Mouse (Mus musculus) midbrain, embryonic 10.5 days (tissue): ENCODE results near the gene Eif3k. TPM values are rescaled to one million over a fixed set of nuclear protein-coding genes. Genes with fewer than 3 reads are reported as not detected.

Source experiments
- DNase-seq: peaks from one replicate; pipeline ENCODE4 v3.0.0-alpha.2; 2017; ENCODE audit warnings: low spot score
- H3K27ac ChIP-seq: fragments of 300-500 bp; sonication (generic); replicated peaks from 2 replicates; pipeline ENCODE4 v1.5.1; 2016; ENCODE audit warnings: mild to moderate bottlenecking
- H3K27me3 ChIP-seq: fragments of 300-500 bp; sonication (generic); 2 replicates; pipeline ENCODE4 v1.6.1; 2016; ENCODE audit warnings: low read depth, mild to moderate bottlenecking; ENCODE audit not compliant: poor library complexity, severe bottlenecking
- H3K36me3 ChIP-seq: fragments of 300-500 bp; sonication (generic); 2 replicates; pipeline ENCODE4 v1.6.1; 2016; ENCODE audit warnings: mild to moderate bottlenecking, moderate library complexity
- H3K4me1 ChIP-seq: fragments of 300-500 bp; sonication (generic); 2 replicates; pipeline ENCODE4 v1.6.1; 2016
- H3K4me3 ChIP-seq: fragments of 300-500 bp; sonication (generic); 2 replicates; pipeline ENCODE4 v1.5.1; 2016; ENCODE audit warnings: mild to moderate bottlenecking, moderate library complexity
- H3K9me3 ChIP-seq: fragments of 300-500 bp; sonication (generic); replicated peaks from 2 replicates; pipeline ENCODE4 v1.6.1; 2016; ENCODE audit warnings: mild to moderate bottlenecking
- WGBS: fragments of 180-500 bp; shearing (Covaris S2); methylation state at CpG from one replicate; pipeline ENCODE4 v1.1.7; 2016; 5-methylcytosine and 5-hydroxymethylcytosine counted together
- polyA plus RNA-seq: library from polyadenylated mRNA; unstranded; fragments of >200 nt; fragmentation: Nextera tagmentation; extraction: Ambion mirVana; gene quantifications from 2 replicates; pipeline ENCODE4 v1.2.1, GENCODE M21; 2016

The Eif3k gene
- polyA plus RNA-seq, 1 experiment from 2014 or later, result 429 TPM

- 83% methylated on average over 3 of the region's 3 CpGs for WGBS
- no peaks in the 10 kb centered on the region for H3K9me3 ChIP-seq
- peaks cover 48% of the 10 kb centered on the region for H3K4me1 ChIP-seq
- H3K27me3 ChIP-seq, result no peaks in the 10 kb centered on the region
- 0 out of 2 replicates have a peak, but pooled peaks cover under 1% of the 10 kb centered on the region for H3K36me3 ChIP-seq
- no peak overlapping the region for H3K4me3 ChIP-seq
- H3K27ac ChIP-seq, result peak overlapping the region; percentile 95
- DNase-seq, result no peak
Observed at GRCm38 (mm10) chr7:28963399-28963923, 18.2 kb downstream of the Eif3k start.

GRCm38 (mm10) chr7:28961927-28962670 is 19.6 kb downstream of the Eif3k start, which contains the start of gene Actn4:
Actn4 (minus strand) TSS chr7:28962340.
- Histone ChIP-seq H3K27ac (peak within 1 kb of the TSS; percentile 95), H3K36me3 (peaks cover 3% of the 10 kb centered on the region; the same call in 1 of the 2 replicates), H3K4me3 (peak within 1 kb of the TSS; percentile 100), H3K9me3 (no peaks in the 10 kb centered on the region), H3K27me3 (no peaks in the 10 kb centered on the region), H3K4me1 (peaks cover 61% of the 10 kb centered on the region)
- peak; percentile 98 for DNase-seq
- WGBS, result under 1% methylated on average over 76 of the region's 76 CpGs

GRCm38 (mm10) chr7:28961584-28961926 is 20.1 kb downstream of the Eif3k start:
- under 1% methylated on average over 7 of the region's 7 CpGs for whole genome bisulfite sequencing
- peaks cover 64% of the 10 kb centered on the region for H3K4me1 ChIP-seq
- H3K36me3 ChIP-seq, result peaks cover 3% of the 10 kb centered on the region; the same call in 1 of the 2 replicates
- DNase-seq, result no peak
- no peaks in the 10 kb centered on the region for H3K27me3 ChIP-seq
- H3K4me3 ChIP-seq, result peak overlapping the region; percentile 100
- H3K27ac ChIP-seq, result peak overlapping the region; percentile 95
- no peaks in the 10 kb centered on the region for H3K9me3 ChIP-seq

- WGBS, result 40% methylated on average over 9 of the region's 9 CpGs
- Histone ChIP-seq H3K4me1 (peaks cover 68% of the 10 kb centered on the region), H3K27ac (peak overlapping the region; percentile 95), H3K4me3 (peak overlapping the region; percentile 100), H3K27me3 (no peaks in the 10 kb centered on the region), H3K36me3 (peaks cover 14% of the 10 kb centered on the region), H3K9me3 (no peaks in the 10 kb centered on the region)
- no peak for DNase-seq
Observed at GRCm38 (mm10) chr7:28960354-28961046, 21.2 kb downstream of the Eif3k start.

- Histone ChIP-seq H3K4me3 (peak overlapping the region; percentile 100), H3K4me1 (peaks cover 75% of the 10 kb centered on the region), H3K27ac (0 out of 2 replicates have a peak overlapping the region, but pooled peaks have one; percentile 95), H3K27me3 (no peaks in the 10 kb centered on the region), H3K9me3 (no peaks in the 10 kb centered on the region), H3K36me3 (peaks cover 23% of the 10 kb centered on the region)
- 62% methylated on average over 6 of the region's 6 CpGs for WGBS
- no peak for DNase-seq
Observed at GRCm38 (mm10) chr7:28959505-28960045, 22.1 kb downstream of the Eif3k start.

- no peaks in the 10 kb centered on the region for H3K9me3 ChIP-seq
- no peak for DNase-seq
- no peak overlapping the region for H3K27ac ChIP-seq
- H3K4me1 ChIP-seq, result peaks cover 83% of the 10 kb centered on the region
- no peak overlapping the region for H3K4me3 ChIP-seq
- no peaks in the 10 kb centered on the region for H3K27me3 ChIP-seq
- WGBS, result 76% methylated on average over 1 of the region's 1 CpGs
- peaks cover 25% of the 10 kb centered on the region for H3K36me3 ChIP-seq
Observed at GRCm38 (mm10) chr7:28958770-28959169, 22.9 kb downstream of the Eif3k start.

- Histone ChIP-seq H3K27me3 (no peaks in the 10 kb centered on the region), H3K27ac (no peak overlapping the region), H3K36me3 (peaks cover 25% of the 10 kb centered on the region), H3K9me3 (no peaks in the 10 kb centered on the region), H3K4me3 (no peak overlapping the region), H3K4me1 (peaks cover 88% of the 10 kb centered on the region)
- DNase-seq, result no peak
- 85% methylated on average over 1 of the region's 1 CpGs for WGBS
Observed at GRCm38 (mm10) chr7:28957997-28958725, 23.5 kb downstream of the Eif3k start.

- H3K36me3 ChIP-seq, result peaks cover 26% of the 10 kb centered on the region
- H3K27ac ChIP-seq, result no peak overlapping the region
- DNase-seq, result no peak
- H3K4me1 ChIP-seq, result peaks cover 88% of the 10 kb centered on the region
- no peaks in the 10 kb centered on the region for H3K27me3 ChIP-seq
- H3K4me3 ChIP-seq, result no peak overlapping the region
- whole genome bisulfite sequencing, result 88% methylated on average over 6 of the region's 6 CpGs
- no peaks in the 10 kb centered on the region for H3K9me3 ChIP-seq
Observed at GRCm38 (mm10) chr7:28957286-28957685, 24.4 kb downstream of the Eif3k start.

- Histone ChIP-seq H3K4me3 (no peak overlapping the region), H3K27ac (no peak overlapping the region), H3K9me3 (no peaks in the 10 kb centered on the region), H3K4me1 (peaks cover 91% of the 10 kb centered on the region), H3K36me3 (peaks cover 29% of the 10 kb centered on the region), H3K27me3 (no peaks in the 10 kb centered on the region)
- 95% methylated on average over 1 of the region's 1 CpGs for WGBS
- no peak for DNase-seq
Observed at GRCm38 (mm10) chr7:28956270-28956669, 25.4 kb downstream of the Eif3k start.

GRCm38 (mm10) chr7:28955295-28955897 is 26.3 kb downstream of the Eif3k start:
- 71% methylated on average over 5 of the region's 5 CpGs for WGBS
- Histone ChIP-seq H3K27me3 (no peaks in the 10 kb centered on the region), H3K4me1 (peaks cover 84% of the 10 kb centered on the region), H3K27ac (peak overlapping the region; percentile 34), H3K36me3 (peaks cover 38% of the 10 kb centered on the region), H3K4me3 (no peak overlapping the region), H3K9me3 (no peaks in the 10 kb centered on the region)
- no peak for DNase-seq

GRCm38 (mm10) chr7:28954773-28955172 is 26.9 kb downstream of the Eif3k start:
- H3K27me3 ChIP-seq, result no peaks in the 10 kb centered on the region
- H3K9me3 ChIP-seq, result no peaks in the 10 kb centered on the region
- H3K36me3 ChIP-seq, result peaks cover 43% of the 10 kb centered on the region
- peaks cover 78% of the 10 kb centered on the region for H3K4me1 ChIP-seq
- H3K27ac ChIP-seq, result peak overlapping the region; percentile 34
- 79% methylated on average over 4 of the region's 4 CpGs for WGBS
- no peak overlapping the region for H3K4me3 ChIP-seq
- DNase-seq, result no peak
